Mouse (Mus musculus) adrenal gland, postnatal 14 days (tissue): ENCODE measurements at regions not wholly inside any gene's neighbourhood (a gene's known extent, or its start where the extent isn't known, plus 50 kb on each side); places are given as distances from the start of the nearest gene placed in this dataset.
"Not testable (repeated sequence)": the region's sequence is repeated elsewhere in the genome, so short reads cannot be mapped to it uniquely, and the experiment has no call there.

Experiments
- DNase-seq: peaks from one replicate; pipeline ENCODE4 v3.0.0; 2021; ENCODE audit warnings: mixed read lengths

DNA sequence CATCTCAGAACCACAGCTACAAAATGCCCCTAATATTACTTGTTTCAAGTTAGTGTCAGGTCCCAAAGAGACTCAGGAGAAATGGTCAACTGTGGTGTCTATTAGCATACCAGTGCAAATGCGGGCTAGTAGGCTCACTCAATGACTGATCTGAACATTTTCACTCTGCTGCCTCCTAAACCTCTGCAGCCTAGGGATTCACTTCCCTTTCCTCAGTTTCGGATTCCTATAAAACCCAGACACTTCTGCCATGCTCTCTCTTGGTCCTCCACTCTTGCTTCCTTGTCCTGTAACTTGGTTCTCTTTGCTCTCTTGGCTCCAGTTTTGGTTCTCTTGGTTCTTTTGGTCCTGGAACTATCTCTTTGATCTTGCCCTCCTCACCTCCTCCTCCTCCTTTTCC is 206.3 kb upstream of the Spef2 start:
- DNase-seq: no peak

DNA sequence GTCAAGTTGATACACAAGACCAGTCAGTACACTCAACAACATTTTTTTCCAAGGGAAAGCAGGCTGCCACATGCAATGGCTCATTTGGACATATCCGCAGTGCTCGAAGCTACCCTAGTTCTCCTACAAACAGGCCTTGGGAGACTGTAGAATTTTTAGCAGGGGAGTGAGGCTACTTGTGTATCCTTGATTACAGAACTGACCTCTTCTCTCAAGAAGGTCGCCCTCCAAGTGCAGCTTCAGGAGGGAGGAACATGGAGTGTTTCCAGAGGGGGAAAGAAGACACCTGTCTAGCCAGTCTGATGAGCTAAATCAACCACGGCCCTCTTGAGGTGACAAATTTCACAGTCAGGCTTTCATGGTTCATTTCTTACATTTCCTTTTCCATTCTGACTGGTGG is 202.0 kb upstream of the Prlr start:
- no peak for DNase-seq

DNA sequence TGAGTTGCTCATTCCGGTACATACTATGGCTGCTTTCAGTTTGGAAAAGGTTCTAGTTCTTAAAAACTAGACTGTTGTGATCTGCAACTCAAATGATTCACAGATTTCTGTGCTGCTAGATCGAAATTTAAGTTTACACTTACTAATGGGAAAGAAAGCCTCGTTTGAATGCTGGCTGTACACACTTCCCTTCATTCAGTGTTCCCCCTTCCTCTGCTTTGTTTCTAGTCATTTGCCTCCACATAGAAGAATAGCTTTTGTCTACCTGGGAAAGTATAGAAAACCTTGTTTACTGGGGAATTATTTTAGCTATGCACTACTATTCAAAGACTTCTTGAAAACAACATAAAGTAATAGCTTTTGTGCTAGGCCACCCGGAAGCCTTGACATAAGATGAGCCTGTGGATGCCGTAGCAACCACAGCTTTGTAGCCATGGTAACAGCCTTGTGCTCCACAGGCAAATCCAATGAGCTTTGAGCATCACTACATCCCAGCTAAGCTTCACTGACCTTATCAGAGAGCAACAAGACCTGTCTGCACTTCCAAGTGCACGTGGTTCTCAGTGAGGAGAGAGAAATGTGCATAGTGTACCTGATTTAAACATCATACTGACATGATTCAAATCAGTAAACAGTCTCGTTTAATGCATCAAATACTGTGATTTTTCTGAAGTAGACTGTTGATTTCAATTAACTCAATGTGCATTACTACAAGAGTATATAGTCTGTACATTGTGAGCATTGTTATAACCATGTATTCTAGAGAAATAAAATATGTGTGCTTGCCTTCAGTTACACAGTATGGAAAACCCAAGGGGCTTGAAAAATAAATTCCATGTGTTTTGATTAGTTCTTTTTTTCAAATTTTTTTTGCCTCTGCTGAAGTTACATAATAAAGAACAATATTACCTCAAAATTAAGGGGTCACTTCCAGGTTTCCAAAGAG is 165.5 kb upstream of the Prlr start:
- no peak for DNase-seq

DNA sequence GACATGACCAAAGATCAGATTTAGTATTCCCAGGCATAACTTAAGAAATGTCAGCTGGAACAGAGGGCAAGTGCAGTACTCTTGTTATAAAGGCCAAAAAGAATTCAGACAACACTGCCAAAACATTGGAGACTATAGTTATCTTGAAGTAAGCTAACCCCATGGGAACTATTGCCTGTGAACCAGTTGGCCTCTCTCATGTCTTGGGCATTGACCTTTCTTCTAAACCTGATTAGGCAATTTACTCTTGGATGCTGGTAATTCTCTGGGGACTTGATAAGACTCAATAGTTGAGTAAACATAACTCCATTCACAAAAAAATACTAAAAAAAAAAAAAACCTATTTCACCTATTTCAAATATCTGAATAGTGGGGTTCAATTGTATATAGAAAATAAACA is 159.8 kb upstream of the Prlr start:
- DNase-seq: peak; percentile 7

DNA sequence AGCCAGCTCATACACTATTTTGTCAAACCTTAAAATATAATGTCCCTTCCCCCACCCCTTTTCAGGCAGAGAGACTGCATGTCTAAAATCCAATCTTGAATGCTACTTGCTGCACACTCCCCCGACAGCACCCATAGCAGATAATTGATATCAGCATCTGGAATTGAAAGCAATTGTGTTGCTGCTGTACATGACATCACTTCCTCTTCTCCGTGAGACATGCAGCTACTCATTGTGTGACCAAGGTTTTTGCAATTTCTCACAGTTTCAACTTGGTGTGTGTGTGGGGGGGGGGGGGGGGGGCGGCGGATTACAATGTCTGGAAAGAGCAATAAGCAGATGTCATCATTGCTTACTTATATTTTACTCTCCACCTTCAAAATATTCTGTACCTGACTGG is 147.1 kb upstream of the Prlr start:
- no peak for DNase-seq

DNA sequence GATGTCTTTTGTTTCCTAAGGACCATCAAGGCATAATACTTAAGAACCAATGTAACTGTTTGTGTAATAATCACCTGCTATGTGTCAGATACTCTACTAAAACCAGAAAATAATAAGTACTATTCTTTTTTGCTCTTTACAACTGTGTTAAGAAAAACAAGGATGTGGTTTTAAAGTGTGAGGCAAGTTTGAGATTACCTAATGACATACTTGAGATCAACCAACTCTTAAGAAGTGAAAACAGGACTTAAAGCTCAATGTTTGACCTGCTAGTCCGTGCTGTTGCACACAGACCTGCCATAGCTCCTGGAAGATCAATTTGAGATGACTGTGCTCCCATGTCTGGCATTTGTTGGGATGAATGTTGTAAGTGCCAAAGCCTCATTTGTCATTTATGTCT is 141.5 kb upstream of the Prlr start:
- no peak for DNase-seq

DNA sequence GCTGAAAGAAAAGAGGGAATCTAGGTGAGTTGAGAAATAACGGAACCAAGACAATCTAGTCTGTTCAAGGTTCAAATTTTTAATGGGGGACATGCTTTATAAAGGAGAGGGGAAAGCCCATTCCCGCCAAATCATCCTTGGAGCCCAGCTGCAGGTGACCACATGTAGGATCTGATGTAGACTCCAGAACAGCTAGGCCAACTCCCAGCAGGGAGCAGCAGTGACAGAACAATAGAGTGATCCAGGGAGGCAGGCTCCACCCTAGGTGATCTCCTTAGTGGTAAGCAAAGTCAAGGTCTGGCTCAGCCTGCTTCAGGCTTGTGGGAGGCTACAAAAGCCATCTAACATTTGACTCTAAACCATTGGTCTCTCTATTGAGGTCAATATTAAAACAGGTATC is 140.5 kb upstream of the Prlr start:
- DNase-seq: not testable (repeated sequence)

DNA sequence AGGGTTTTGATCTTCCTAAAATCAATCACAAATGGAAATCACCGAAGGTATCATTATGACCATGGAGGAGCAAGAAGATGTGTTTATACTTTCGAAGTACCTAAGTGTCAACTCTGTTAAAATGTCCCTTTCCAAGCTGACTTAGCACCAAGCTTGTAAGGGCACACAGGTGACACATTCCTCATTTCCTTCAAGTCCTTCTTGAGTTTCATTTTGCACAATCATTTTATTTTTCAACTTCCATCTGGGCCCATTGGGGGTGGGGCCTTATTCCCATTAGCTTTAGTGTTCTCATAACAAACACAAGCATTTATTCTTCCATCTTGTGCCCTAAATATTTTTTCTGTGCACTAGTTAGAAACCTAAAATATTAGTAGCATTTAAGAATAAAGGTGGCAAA is 103.5 kb upstream of the Prlr start:
- no peak for DNase-seq

DNA sequence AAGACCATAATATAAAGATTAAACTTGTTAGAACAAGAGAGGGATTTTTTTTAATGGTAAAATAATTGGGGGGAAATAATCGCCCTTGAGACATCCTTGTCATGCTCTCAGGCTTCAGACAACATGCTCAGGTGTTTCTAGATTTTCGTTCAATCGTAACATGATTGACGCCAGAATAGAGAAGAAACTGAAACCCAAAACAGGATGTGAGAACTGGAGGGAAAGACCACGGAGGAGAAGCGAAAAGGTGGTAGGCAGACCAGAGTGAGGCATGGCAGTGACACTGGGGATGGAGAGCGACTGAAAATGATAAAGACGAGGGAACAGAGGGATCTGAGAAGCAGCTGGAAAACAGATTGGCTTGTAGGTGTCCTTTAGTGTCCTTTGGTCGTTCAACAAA is 102.1 kb upstream of the Prlr start:
- no peak for DNase-seq

DNA sequence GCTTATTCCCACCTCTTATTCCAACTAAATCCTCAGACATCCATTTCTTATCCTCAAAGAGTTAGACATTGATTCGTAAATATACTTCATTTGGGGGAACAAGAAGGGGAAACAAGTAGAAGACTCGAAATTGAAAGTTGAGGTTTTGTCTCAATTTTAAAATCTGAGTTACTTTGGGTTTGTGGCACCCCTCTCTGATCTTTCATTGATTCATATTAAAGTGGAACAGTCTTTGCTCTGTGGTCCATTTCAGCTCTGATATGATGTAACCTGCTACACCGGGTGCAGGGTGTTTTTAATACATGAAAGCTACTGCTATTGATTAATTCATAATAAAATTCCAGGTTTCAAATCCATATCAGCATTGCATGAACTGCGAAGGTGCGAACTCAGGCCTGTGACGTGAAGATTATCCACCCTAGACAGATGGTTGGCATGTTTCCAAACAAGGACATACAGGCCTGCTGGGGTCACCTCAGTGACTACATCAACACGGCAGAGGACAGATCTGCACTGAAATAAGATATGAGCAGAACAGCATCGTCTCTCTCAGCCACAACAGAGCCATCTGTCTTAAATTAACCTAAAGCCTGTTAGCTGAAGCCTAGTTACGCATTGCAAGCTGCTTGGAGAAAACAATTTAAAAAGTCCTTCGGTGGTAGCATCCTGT is 101.5 kb upstream of the Prlr start:
- no peak for DNase-seq

DNA sequence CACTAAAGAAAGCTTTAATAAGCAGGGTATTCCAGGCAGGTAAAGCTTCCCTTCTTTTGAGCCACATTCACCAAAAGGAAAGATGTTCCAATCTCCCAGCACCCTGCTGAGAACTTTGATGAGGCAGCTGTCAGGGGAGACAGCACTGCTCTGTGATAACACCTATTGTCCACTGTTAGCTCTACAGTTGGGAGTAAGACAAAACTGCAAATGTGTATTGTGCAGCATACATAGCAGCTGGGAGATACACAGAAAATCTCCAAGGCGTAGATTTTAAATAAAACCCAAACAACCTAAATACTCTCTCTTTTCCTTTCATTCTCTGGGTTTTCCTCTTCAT is 101.0 kb upstream of the Prlr start:
- no peak for DNase-seq

DNA sequence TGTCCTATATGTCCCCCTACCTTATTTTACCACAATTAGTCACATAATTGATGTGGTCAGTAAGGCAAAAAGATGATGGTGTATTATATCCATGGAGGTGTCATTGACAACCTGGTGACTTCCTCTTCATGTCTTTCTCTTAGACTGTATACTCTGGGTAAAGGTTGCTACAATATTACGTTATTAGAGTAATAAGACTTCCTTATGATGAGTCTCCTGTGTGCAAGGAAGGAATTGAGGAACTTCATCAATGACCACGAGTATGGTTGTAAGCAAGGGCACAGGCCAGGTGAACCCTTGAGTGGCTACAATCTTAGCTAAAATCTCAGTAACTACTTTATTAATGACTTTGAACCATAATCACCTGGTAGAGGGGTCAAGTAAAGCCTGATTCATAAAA is 98.6 kb upstream of the Prlr start:
- DNase-seq: no peak

DNA sequence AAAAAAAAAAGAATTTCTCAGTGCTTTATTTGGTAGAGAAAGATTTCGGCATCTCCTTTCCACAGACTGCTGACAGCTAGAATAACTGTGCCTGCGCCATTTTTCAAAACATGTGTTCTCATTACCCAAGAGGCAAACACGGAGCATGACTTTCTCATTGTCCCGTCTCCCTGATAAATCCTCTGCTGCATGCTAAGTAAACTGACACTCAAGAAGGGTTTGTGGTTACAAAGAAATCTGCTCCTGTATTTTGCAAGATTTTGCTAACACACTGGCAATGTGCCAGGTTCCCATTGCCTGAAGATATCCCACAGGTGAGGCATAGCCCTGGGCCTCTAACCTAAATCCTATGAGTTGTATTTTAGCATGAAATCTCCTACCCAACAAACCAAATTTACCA is 97.5 kb upstream of the Prlr start:
- no peak for DNase-seq

DNA sequence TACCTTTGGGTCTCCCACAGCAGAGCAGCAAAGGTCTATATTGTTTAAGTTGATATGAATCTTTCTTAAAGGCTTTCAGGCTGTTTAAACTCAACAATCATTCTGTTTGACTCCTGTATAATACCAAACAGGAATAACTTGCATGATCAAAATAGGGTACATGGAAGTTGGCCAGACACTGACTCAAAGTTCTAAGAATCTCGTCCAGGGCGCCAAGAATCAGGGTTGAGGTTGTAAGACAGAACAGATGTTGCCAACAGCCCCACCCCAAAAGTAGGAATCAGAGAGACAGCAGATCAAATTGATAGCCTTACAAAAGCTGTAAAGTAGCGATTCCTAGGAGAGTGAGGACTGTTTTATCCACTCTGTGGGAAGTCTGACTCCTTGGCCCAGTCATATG is 88.3 kb upstream of the Prlr start:
- DNase-seq: peak; percentile 8

DNA sequence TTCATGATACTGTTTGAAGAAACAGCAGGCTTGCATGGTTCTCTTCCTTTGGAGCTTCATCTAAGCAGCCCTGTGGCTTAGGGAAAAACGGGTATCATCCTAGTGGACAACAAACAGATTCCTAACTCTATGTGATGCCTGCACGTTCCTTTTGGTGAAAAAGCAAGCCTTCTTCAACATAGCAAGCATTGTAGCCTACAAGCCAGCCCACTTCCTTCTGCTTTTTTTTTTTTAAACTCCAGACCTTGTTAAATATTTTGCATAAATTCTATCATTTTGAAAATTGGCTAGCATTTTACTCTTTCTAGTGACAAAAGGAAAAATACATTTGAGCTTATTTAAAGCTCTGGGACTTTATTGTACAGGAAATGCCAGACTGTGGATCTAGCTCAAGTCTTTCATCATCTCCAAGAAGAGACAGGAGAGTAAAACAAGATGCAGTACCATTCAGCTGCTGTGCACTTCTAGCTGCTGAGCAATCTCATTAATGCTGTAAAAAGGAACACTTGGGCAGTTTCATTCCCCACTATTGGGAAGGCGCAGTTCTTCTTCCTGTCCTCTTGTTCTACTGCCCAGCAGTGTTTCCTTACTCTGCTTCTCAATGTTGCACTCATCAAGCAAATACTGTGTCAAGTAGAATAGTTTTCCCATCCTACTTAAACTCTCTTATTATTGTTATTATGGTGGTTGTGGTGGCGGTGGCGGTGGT is 86.5 kb upstream of the Prlr start:
- DNase-seq: no peak

DNA sequence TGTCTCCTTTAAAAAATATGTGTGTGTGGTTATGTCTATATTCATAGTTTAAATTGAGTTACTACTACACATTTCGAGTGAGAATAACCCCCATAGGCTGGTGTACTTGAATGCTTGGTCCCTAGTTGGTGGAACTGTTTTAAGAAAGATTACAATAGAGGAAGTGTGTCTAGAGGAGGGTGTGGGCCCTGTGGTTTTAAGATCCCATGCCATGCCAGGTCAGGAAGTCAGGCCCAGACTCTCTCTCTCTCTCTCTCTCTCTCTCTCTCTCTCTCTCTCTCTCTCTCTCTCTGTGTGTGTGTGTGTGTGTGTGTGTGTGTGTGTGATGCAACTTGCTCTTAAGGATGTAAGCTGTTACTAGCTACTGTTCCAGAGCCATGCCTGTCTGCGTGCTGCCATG is 73.7 kb upstream of the Prlr start:
- no peak for DNase-seq

DNA sequence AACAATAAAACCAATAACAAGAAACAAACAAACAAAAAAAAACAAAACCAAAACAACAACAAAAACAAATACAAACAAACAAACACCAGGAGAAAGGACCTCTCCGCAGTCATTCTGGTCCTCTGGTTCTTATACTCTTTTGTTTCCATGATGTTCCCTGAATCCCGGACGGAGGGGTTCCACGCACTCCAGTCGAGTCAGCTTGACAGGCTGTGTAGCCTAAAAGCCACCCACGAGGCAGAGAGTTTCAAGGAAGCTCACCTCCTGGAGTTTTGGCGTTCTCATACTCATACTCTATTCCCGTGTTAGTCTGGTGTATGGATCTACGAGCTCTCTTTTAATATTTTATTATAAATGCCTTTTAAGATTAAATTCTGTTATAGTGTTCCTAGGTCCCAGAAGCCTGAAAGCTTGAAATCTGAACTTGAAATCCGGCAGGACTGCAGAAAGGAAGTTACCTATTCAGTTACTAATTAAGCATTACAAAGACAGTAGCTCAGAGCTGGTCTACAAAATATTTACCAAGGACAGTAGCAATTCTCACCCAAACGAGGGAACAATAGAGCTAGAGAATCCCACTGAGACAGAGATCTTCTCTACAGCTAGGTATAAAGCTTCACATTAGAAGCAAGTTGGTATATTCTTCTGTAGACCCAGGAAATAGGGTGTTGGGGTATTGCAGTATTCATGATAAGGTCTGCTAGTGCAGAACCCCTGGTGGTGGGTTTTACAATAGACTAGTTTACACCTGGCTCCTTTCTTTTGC is 71.6 kb upstream of the Prlr start:
- DNase-seq: not testable (repeated sequence)

DNA sequence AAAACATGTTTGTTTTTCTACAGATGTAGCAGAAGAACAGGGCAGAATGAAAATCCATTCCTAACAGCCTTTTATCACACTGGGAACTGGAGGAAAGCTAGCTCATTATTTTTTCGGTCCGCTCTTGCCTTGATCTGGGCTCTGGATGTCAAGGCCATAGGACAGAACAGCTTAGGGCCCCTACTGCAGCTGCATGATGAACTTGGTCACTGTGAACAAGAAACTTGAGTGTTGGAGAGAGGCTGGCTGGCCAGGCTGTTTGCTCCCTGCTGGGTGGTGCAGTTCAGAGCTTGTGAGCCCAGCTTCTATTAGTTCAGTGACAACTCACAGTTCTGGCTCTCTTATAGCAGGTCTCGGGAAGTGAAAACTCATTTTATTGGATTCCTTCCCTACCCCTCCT is 70.2 kb upstream of the Prlr start:
- no peak for DNase-seq
